Mouse (Mus musculus): ENCODE results near the gene Nme2. TPM values are rescaled to one million over a fixed set of nuclear protein-coding genes. Genes with fewer than 3 reads are reported as not detected.

Nme2 gene
- 234 and 281 TPM in 2 replicates for polyA plus RNA-seq (2015; fragmentation: Nextera tagmentation; extraction: Ambion mirVana)

GRCm38 (mm10) chr11:93956159-93956558 lies at the start of gene Nme2:
TSS of gene Nme2 (minus strand) at chr11:93956259.
- peak within 1 kb of the TSS; percentile 94 for H3K27ac ChIP-seq (ENCODE audit: low read length)
- no peaks in the 10 kb centered on the region for H3K9me3 ChIP-seq (ENCODE audit: low read length)
- ATAC-seq (ENCODE audit: low FRiP score, low TSS enrichment), result peak; percentile 27; the same call in 1 of the 2 replicates
- 1% methylated on average over 6 of the region's 6 CpGs for WGBS
- H3K9ac ChIP-seq (replicated peaks; ENCODE audit: low read length), result peak within 1 kb of the TSS; percentile 83
- H3K27me3 ChIP-seq (ENCODE audit: insufficient read depth, low read length), result no peaks in the 10 kb centered on the region
- peak within 1 kb of the TSS; percentile 88 for H3K4me3 ChIP-seq (ENCODE audit: low read length)
- peaks cover 35% of the 10 kb centered on the region for H3K4me1 ChIP-seq (ENCODE audit: insufficient read depth, low read length)
- H3K4me2 ChIP-seq (replicated peaks; ENCODE audit: low read depth, low read length), result peak within 1 kb of the TSS; percentile 92
- peaks cover 52% of the 10 kb centered on the region for H3K36me3 ChIP-seq (ENCODE audit: insufficient read depth, low read length)

- Histone ChIP-seq H3K4me2 (replicated peaks; ENCODE audit: low read depth, low read length) (no peak overlapping the region), H3K36me3 (ENCODE audit: insufficient read depth, low read length) (no peaks in the 10 kb centered on the region), H3K9me3 (ENCODE audit: low read length) (no peaks in the 10 kb centered on the region), H3K27ac (ENCODE audit: low read length) (no peak overlapping the region), H3K27me3 (ENCODE audit: insufficient read depth, low read length) (no peaks in the 10 kb centered on the region), H3K9ac (replicated peaks; ENCODE audit: low read length) (no peak overlapping the region), H3K4me1 (ENCODE audit: insufficient read depth, low read length) (peaks cover 3% of the 10 kb centered on the region; the same call in 1 of the 2 replicates), H3K4me3 (ENCODE audit: low read length) (no peak overlapping the region)
- WGBS, result 91% methylated on average over 2 of the region's 2 CpGs
- ATAC-seq (ENCODE audit: low FRiP score, low TSS enrichment), result no peak
Measured at GRCm38 (mm10) chr11:94003346-94003745, 47.3 kb upstream of the Nme2 start.

- no peak overlapping the region for H3K27ac ChIP-seq (ENCODE audit: low read length)
- no peaks in the 10 kb centered on the region for H3K9me3 ChIP-seq (ENCODE audit: low read length)
- no peak overlapping the region for H3K4me3 ChIP-seq (ENCODE audit: low read length)
- H3K4me1 ChIP-seq (ENCODE audit: insufficient read depth, low read length), result peaks cover 26% of the 10 kb centered on the region
- H3K36me3 ChIP-seq (ENCODE audit: insufficient read depth, low read length), result no peaks in the 10 kb centered on the region
- no peak overlapping the region for H3K4me2 ChIP-seq (replicated peaks; ENCODE audit: low read depth, low read length)
- ATAC-seq (ENCODE audit: low FRiP score, low TSS enrichment), result no peak
- no peaks in the 10 kb centered on the region for H3K27me3 ChIP-seq (ENCODE audit: insufficient read depth, low read length)
- no peak overlapping the region for H3K9ac ChIP-seq (replicated peaks; ENCODE audit: low read length)
Measured at GRCm38 (mm10) chr11:93999276-93999675, 43.2 kb upstream of the Nme2 start.

GRCm38 (mm10) chr11:93997141-93997775 lies 41.2 kb upstream of the Nme2 start:
- Histone ChIP-seq H3K27ac (ENCODE audit: low read length) (peak overlapping the region; percentile 98), H3K27me3 (ENCODE audit: insufficient read depth, low read length) (no peaks in the 10 kb centered on the region), H3K9me3 (ENCODE audit: low read length) (no peaks in the 10 kb centered on the region), H3K4me3 (ENCODE audit: low read length) (peak overlapping the region; percentile 96), H3K4me2 (replicated peaks; ENCODE audit: low read depth, low read length) (peak overlapping the region; percentile 94), H3K36me3 (ENCODE audit: insufficient read depth, low read length) (no peaks in the 10 kb centered on the region), H3K4me1 (ENCODE audit: insufficient read depth, low read length) (peaks cover 26% of the 10 kb centered on the region), H3K9ac (replicated peaks; ENCODE audit: low read length) (peak overlapping the region; percentile 96)
- no peak for ATAC-seq (ENCODE audit: low FRiP score, low TSS enrichment)
- WGBS, result 27% methylated on average over 13 of the region's 13 CpGs

GRCm38 (mm10) chr11:93996306-93997140 lies 40.5 kb upstream of the Nme2 start:
- Histone ChIP-seq H3K4me2 (replicated peaks; ENCODE audit: low read depth, low read length) (peak overlapping the region; percentile 94), H3K27ac (ENCODE audit: low read length) (peak overlapping the region; percentile 98), H3K9me3 (ENCODE audit: low read length) (no peaks in the 10 kb centered on the region), H3K36me3 (ENCODE audit: insufficient read depth, low read length) (no peaks in the 10 kb centered on the region), H3K4me1 (ENCODE audit: insufficient read depth, low read length) (peaks cover 26% of the 10 kb centered on the region), H3K9ac (replicated peaks; ENCODE audit: low read length) (peak overlapping the region; percentile 96), H3K4me3 (ENCODE audit: low read length) (peak overlapping the region; percentile 96), H3K27me3 (ENCODE audit: insufficient read depth, low read length) (no peaks in the 10 kb centered on the region)
- peak; percentile 55 for ATAC-seq (ENCODE audit: low FRiP score, low TSS enrichment)
- under 1% methylated on average over 58 of the region's 58 CpGs for WGBS

- WGBS, result under 1% methylated on average over 52 of the region's 70 CpGs
- H3K36me3 ChIP-seq (ENCODE audit: insufficient read depth, low read length), result no peaks in the 10 kb centered on the region
- H3K9me3 ChIP-seq (ENCODE audit: low read length), result no peaks in the 10 kb centered on the region
- peak; percentile 95 for ATAC-seq (ENCODE audit: low FRiP score, low TSS enrichment)
- peak within 1 kb of the TSS; percentile 99 for H3K27ac ChIP-seq (ENCODE audit: low read length)
- peak within 1 kb of the TSS; percentile 96 for H3K4me3 ChIP-seq (ENCODE audit: low read length)
- peak within 1 kb of the TSS; percentile 96 for H3K9ac ChIP-seq (replicated peaks; ENCODE audit: low read length)
- H3K4me2 ChIP-seq (replicated peaks; ENCODE audit: low read depth, low read length), result peak within 1 kb of the TSS; percentile 94
- H3K27me3 ChIP-seq (ENCODE audit: insufficient read depth, low read length), result no peaks in the 10 kb centered on the region
- peaks cover 26% of the 10 kb centered on the region for H3K4me1 ChIP-seq (ENCODE audit: insufficient read depth, low read length)
Measured at GRCm38 (mm10) chr11:93995720-93996305, 39.8 kb upstream of the Nme2 start, which contains the start of gene Spag9. TSS of gene Spag9 (plus strand) at chr11:93996091.

GRCm38 (mm10) chr11:93995111-93995719 lies 39.2 kb upstream of the Nme2 start:
- Histone ChIP-seq H3K4me2 (replicated peaks; ENCODE audit: low read depth, low read length) (peak overlapping the region; percentile 94), H3K27ac (ENCODE audit: low read length) (peak overlapping the region; percentile 99), H3K27me3 (ENCODE audit: insufficient read depth, low read length) (no peaks in the 10 kb centered on the region), H3K4me1 (ENCODE audit: insufficient read depth, low read length) (peaks cover 26% of the 10 kb centered on the region), H3K36me3 (ENCODE audit: insufficient read depth, low read length) (no peaks in the 10 kb centered on the region), H3K9me3 (ENCODE audit: low read length) (no peaks in the 10 kb centered on the region), H3K4me3 (ENCODE audit: low read length) (peak overlapping the region; percentile 96), H3K9ac (replicated peaks; ENCODE audit: low read length) (peak overlapping the region; percentile 85)
- peak; percentile 65 for ATAC-seq (ENCODE audit: low FRiP score, low TSS enrichment)
- 4% methylated on average over 15 of the region's 15 CpGs for WGBS

GRCm38 (mm10) chr11:93994531-93994930 lies 38.5 kb upstream of the Nme2 start:
- no peak for ATAC-seq (ENCODE audit: low FRiP score, low TSS enrichment)
- Histone ChIP-seq H3K27ac (ENCODE audit: low read length) (peak overlapping the region; percentile 99), H3K4me1 (ENCODE audit: insufficient read depth, low read length) (peaks cover 26% of the 10 kb centered on the region), H3K9me3 (ENCODE audit: low read length) (no peaks in the 10 kb centered on the region), H3K36me3 (ENCODE audit: insufficient read depth, low read length) (no peaks in the 10 kb centered on the region), H3K4me3 (ENCODE audit: low read length) (peak overlapping the region; percentile 96), H3K4me2 (replicated peaks; ENCODE audit: low read depth, low read length) (peak overlapping the region; percentile 94), H3K27me3 (ENCODE audit: insufficient read depth, low read length) (no peaks in the 10 kb centered on the region), H3K9ac (replicated peaks; ENCODE audit: low read length) (peak overlapping the region; percentile 85)
- 53% methylated on average over 5 of the region's 5 CpGs for WGBS

GRCm38 (mm10) chr11:93988328-93989062 lies 32.4 kb upstream of the Nme2 start:
- H3K4me3 ChIP-seq (ENCODE audit: low read length), result no peak overlapping the region
- H3K9ac ChIP-seq (replicated peaks; ENCODE audit: low read length), result no peak overlapping the region
- peak overlapping the region; percentile 64 for H3K27ac ChIP-seq (ENCODE audit: low read length)
- H3K36me3 ChIP-seq (ENCODE audit: insufficient read depth, low read length), result no peaks in the 10 kb centered on the region
- ATAC-seq (ENCODE audit: low FRiP score, low TSS enrichment), result no peak
- H3K4me1 ChIP-seq (ENCODE audit: insufficient read depth, low read length), result 0 out of 2 replicates have a peak, but pooled peaks cover 7% of the 10 kb centered on the region
- no peaks in the 10 kb centered on the region for H3K27me3 ChIP-seq (ENCODE audit: insufficient read depth, low read length)
- no peaks in the 10 kb centered on the region for H3K9me3 ChIP-seq (ENCODE audit: low read length)
- H3K4me2 ChIP-seq (replicated peaks; ENCODE audit: low read depth, low read length), result 0 out of 2 replicates have a peak overlapping the region, but pooled peaks have one; percentile 4
- WGBS, result 50% methylated on average over 12 of the region's 12 CpGs

Measured in kidney, embryonic 16.5 days (tissue).